Mouse (Mus musculus): ENCODE measurements around the gene Irak3. TPM values are rescaled to one million over a fixed set of nuclear protein-coding genes. Genes with fewer than 3 reads are reported as not detected.

Irak3 gene
- total RNA-seq, 1 experiment = 19.8 TPM

- Histone ChIP-seq H3K9me3 (ENCODE audit: control insufficient read depth, insufficient read depth, low read depth, low read length) (0 out of 2 replicates have a peak, but pooled peaks cover 2% of the 10 kb centered on the region), H3K36me3 (ENCODE audit: control insufficient read depth, insufficient read depth, low read length, poor library complexity, severe bottlenecking) (peaks cover 4% of the 10 kb centered on the region; the same call in 1 of the 2 replicates), H3K4me3 (ENCODE audit: insufficient read depth in 1 of 2, low read depth in 1 of 2, low read length in 2 of 2, poor library complexity in 1 of 2, severe bottlenecking in 1 of 2) (peak overlapping the region; percentile 12 to 54), H3K27ac (ENCODE audit: insufficient read depth, low read depth, low read length, poor library complexity, severe bottlenecking) (peak overlapping the region; percentile 92; the same call in 1 of the 2 replicates), H3K4me1 (ENCODE audit: control insufficient read depth in 2 of 2, insufficient read depth in 2 of 2, low read length in 2 of 2, poor library complexity in 1 of 2) (peaks cover 6 to 12% of the 10 kb centered on the region in 2 experiments; a peak in 3 of 4 replicates), H3K9ac (ENCODE audit: insufficient read depth, low read depth, low read length, poor library complexity, severe bottlenecking) (peak overlapping the region; percentile 59; the same call in 1 of the 2 replicates)
- in situ Hi-C loops (cut with MboI; ENCODE audit: low sequenced_read_pairs in 2 of 2, unreplicated experiment in 2 of 2) = no loop called here
- no peak for TF ChIP-seq ZC3H11A (IDR thresholded peaks at IDR 0.05; ENCODE audit: borderline replicate concordance, low read depth, low read length)
- TF ChIP-seq CHD2 (IDR thresholded peaks at IDR 0.05; ENCODE audit: low read depth, low read length) = no peak
- no peak for TF ChIP-seq MAFK (IDR thresholded peaks at IDR 0.05; ENCODE audit: insufficient read depth, low read depth, low read length)
- no peak for TF ChIP-seq ZNF384 (IDR thresholded peaks at IDR 0.05; ENCODE audit: low read depth, low read length)
- no peak for TF ChIP-seq HCFC1 (IDR thresholded peaks at IDR 0.05; ENCODE audit: borderline replicate concordance, insufficient read depth, low read length)
- DNase-seq (ENCODE audit: low read depth, low spot score) = no peak
Observed at GRCm38 (mm10) chr10:120169841-120170240, 32.1 kb downstream of the Irak3 start.

GRCm38 (mm10) chr10:120169064-120169463 is 32.9 kb downstream of the Irak3 start:
- peak overlapping the region; percentile 12 to 51; a peak in 3 of 4 replicates for H3K4me3 ChIP-seq (ENCODE audit: insufficient read depth in 1 of 2, low read depth in 1 of 2, low read length in 2 of 2, poor library complexity in 1 of 2, severe bottlenecking in 1 of 2)
- peaks cover 6 to 12% of the 10 kb centered on the region in 2 experiments; a peak in 3 of 4 replicates for H3K4me1 ChIP-seq (ENCODE audit: control insufficient read depth in 2 of 2, insufficient read depth in 2 of 2, low read length in 2 of 2, poor library complexity in 1 of 2)
- H3K27ac ChIP-seq (ENCODE audit: insufficient read depth, low read depth, low read length, poor library complexity, severe bottlenecking) = peak overlapping the region; percentile 92; the same call in 1 of the 2 replicates
- no peak for DNase-seq (ENCODE audit: low read depth, low spot score)
- 0 out of 2 replicates have a peak, but pooled peaks cover 2% of the 10 kb centered on the region for H3K9me3 ChIP-seq (ENCODE audit: control insufficient read depth, insufficient read depth, low read depth, low read length)
- peak overlapping the region; percentile 30; the same call in 1 of the 2 replicates for H3K9ac ChIP-seq (ENCODE audit: insufficient read depth, low read depth, low read length, poor library complexity, severe bottlenecking)
- in situ Hi-C loops (cut with MboI; ENCODE audit: low sequenced_read_pairs in 2 of 2, unreplicated experiment in 2 of 2) = no loop called here
- peaks cover 4% of the 10 kb centered on the region; the same call in 1 of the 2 replicates for H3K36me3 ChIP-seq (ENCODE audit: control insufficient read depth, insufficient read depth, low read length, poor library complexity, severe bottlenecking)
- TF ChIP-seq HCFC1 (IDR thresholded peaks at IDR 0.05; ENCODE audit: borderline replicate concordance, insufficient read depth, low read length) = no peak

GRCm38 (mm10) chr10:120168070-120168469 is 33.9 kb downstream of the Irak3 start:
- no peak overlapping the region for H3K9ac ChIP-seq (ENCODE audit: insufficient read depth, low read depth, low read length, poor library complexity, severe bottlenecking)
- 0 out of 2 replicates have a peak, but pooled peaks cover 2% of the 10 kb centered on the region for H3K9me3 ChIP-seq (ENCODE audit: control insufficient read depth, insufficient read depth, low read depth, low read length)
- TF ChIP-seq ZNF384 (IDR thresholded peaks at IDR 0.05; ENCODE audit: low read depth, low read length) (no peak), ZC3H11A (IDR thresholded peaks at IDR 0.05; ENCODE audit: borderline replicate concordance, low read depth, low read length) (no peak), HCFC1 (IDR thresholded peaks at IDR 0.05; ENCODE audit: borderline replicate concordance, insufficient read depth, low read length) (no peak), MAFK (IDR thresholded peaks at IDR 0.05; ENCODE audit: insufficient read depth, low read depth, low read length) (no peak), CHD2 (IDR thresholded peaks at IDR 0.05; ENCODE audit: low read depth, low read length) (no peak)
- H3K27ac ChIP-seq (ENCODE audit: insufficient read depth, low read depth, low read length, poor library complexity, severe bottlenecking) = peak overlapping the region; percentile 36; the same call in 1 of the 2 replicates
- no peak overlapping the region for H3K4me3 ChIP-seq (ENCODE audit: insufficient read depth in 1 of 2, low read depth in 1 of 2, low read length in 2 of 2, poor library complexity in 1 of 2, severe bottlenecking in 1 of 2)
- DNase-seq (ENCODE audit: low read depth, low spot score) = no peak
- H3K36me3 ChIP-seq (ENCODE audit: control insufficient read depth, insufficient read depth, low read length, poor library complexity, severe bottlenecking) = no peaks in the 10 kb centered on the region
- in situ Hi-C loops (cut with MboI; ENCODE audit: low sequenced_read_pairs in 2 of 2, unreplicated experiment in 2 of 2) = no loop called here
- H3K4me1 ChIP-seq (ENCODE audit: control insufficient read depth in 2 of 2, insufficient read depth in 2 of 2, low read length in 2 of 2, poor library complexity in 1 of 2) = peaks cover 6 to 14% of the 10 kb centered on the region in 2 experiments; a peak in 3 of 4 replicates

DNA sequence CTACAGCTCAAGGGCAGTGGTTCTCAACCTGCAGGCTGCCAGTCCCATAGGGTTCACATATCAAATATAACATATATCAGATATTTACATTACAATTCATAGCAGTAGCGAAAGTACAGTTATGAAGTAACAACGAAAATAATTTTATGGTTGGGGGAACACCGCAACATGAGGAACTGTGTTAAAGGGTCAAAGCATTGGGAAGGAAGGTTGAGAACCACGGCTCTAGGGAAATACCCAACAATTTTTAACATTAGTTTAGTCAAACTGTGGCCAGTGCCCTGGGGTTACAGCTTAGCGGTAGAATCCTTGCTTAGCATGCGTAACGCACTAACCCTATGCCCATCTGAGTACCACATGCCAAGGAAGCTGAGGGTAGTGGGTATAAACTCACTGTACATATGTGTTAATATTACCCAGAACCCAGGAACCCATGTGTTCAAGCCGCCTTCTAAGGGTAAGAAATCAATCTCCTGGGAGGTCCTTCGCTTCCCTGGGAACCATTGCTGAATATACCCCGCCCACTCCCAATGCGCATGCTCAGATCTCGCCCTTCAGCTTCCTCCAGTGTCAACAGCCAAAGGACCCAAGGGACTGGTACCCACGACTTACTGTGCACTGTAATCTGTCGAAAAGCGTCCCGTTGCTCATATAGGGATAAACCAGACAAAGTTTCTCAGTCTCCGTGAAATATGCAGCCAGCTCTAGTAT is 36.0 kb downstream of the Irak3 start:
- H3K4me3 ChIP-seq (ENCODE audit: insufficient read depth in 1 of 2, low read depth in 1 of 2, low read length in 2 of 2, poor library complexity in 1 of 2, severe bottlenecking in 1 of 2) = peak overlapping the region; percentile 8 to 60; a peak in 2 of 4 replicates
- peaks cover 6 to 18% of the 10 kb centered on the region in 2 experiments; a peak in 3 of 4 replicates for H3K4me1 ChIP-seq (ENCODE audit: control insufficient read depth in 2 of 2, insufficient read depth in 2 of 2, low read length in 2 of 2, poor library complexity in 1 of 2)
- peak overlapping the region; percentile 70; the same call in 1 of the 2 replicates for H3K27ac ChIP-seq (ENCODE audit: insufficient read depth, low read depth, low read length, poor library complexity, severe bottlenecking)

More for the DNA sequence above, 36.0 kb downstream of the Irak3 start:
- in situ Hi-C loops (cut with MboI; ENCODE audit: low sequenced_read_pairs in 2 of 2, unreplicated experiment in 2 of 2) = no loop called here
- DNase-seq (ENCODE audit: low read depth, low spot score) = peak; percentile 92
- H3K36me3 ChIP-seq (ENCODE audit: control insufficient read depth, insufficient read depth, low read length, poor library complexity, severe bottlenecking) = no peaks in the 10 kb centered on the region
- peak overlapping the region; percentile 67; the same call in 1 of the 2 replicates for H3K9ac ChIP-seq (ENCODE audit: insufficient read depth, low read depth, low read length, poor library complexity, severe bottlenecking)
- H3K9me3 ChIP-seq (ENCODE audit: control insufficient read depth, insufficient read depth, low read depth, low read length) = no peaks in the 10 kb centered on the region
- no peak for TF ChIP-seq MAFK (IDR thresholded peaks at IDR 0.05; ENCODE audit: insufficient read depth, low read depth, low read length)
- TF ChIP-seq ZNF384 (IDR thresholded peaks at IDR 0.05; ENCODE audit: low read depth, low read length) = no peak
- no peak for TF ChIP-seq CHD2 (IDR thresholded peaks at IDR 0.05; ENCODE audit: low read depth, low read length)
- TF ChIP-seq HCFC1 (IDR thresholded peaks at IDR 0.05; ENCODE audit: borderline replicate concordance, insufficient read depth, low read length) = no peak
- TF ChIP-seq ZC3H11A (IDR thresholded peaks at IDR 0.05; ENCODE audit: borderline replicate concordance, low read depth, low read length) = no peak
